Mouse (Mus musculus) heart, postnatal 14 days (tissue): Measurements from ENCODE around the gene Hspa4l. TPM values are rescaled to one million over a fixed set of nuclear protein-coding genes. Genes with fewer than 3 reads are reported as not detected.
"Not testable (repeated sequence)": the region's sequence is repeated elsewhere in the genome, so short reads cannot be mapped to it uniquely, and the experiment has no call there.

Experiments
- DNase-seq, 2 experiments: peaks; one replicate each; pipeline ENCODE4 v3.0.0; 2021 to 2022
- intact Hi-C: fragments of 180-260 bp; cut with DNase I; formaldehyde crosslinking; loops from one replicate; pipeline ENCODE4 v1.15.1; 2025
- total RNA-seq, 2 experiments: library from RNA; stranded (reverse); gene quantifications; 2 replicates each; pipeline ENCODE4 v1.2.3; 2021

The Hspa4l gene
- total RNA-seq, 2 experiments from 2014 or later: 34.7 to 40.4 TPM

GRCm38 (mm10) chr3:40806871-40807270 is 62.6 kb downstream of the Hspa4l start:
- DNase-seq: no peak

GRCm38 (mm10) chr3:40808686-40809085 is 64.4 kb downstream of the Hspa4l start:
- no peak for DNase-seq
- intact Hi-C loops: no loop called here

More at GRCm38 (mm10) chr3:40806871-40807270, 62.6 kb downstream of the Hspa4l start:
- intact Hi-C loops: no loop called here

DNA sequence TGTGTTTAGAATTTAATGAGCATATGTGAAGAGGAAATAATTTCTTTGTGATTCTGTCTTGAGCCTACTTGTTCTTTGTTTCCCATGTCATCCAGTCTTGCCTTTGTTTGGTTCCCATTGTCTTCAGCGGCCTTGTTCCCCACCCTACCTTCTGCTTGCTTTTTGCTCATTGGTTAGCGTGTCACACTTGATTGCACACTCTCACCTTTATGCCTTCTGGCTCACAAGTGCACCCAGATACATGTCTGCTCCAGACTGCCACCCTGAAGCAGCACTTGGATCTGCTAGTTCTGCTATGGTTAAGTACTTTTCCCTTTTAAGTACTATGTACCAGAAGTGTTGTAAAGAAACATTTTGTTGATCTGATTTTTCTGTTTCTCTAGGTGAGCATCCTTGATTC is 65.6 kb downstream of the Hspa4l start:
- no peak for DNase-seq
- intact Hi-C loops: no loop called here

DNA sequence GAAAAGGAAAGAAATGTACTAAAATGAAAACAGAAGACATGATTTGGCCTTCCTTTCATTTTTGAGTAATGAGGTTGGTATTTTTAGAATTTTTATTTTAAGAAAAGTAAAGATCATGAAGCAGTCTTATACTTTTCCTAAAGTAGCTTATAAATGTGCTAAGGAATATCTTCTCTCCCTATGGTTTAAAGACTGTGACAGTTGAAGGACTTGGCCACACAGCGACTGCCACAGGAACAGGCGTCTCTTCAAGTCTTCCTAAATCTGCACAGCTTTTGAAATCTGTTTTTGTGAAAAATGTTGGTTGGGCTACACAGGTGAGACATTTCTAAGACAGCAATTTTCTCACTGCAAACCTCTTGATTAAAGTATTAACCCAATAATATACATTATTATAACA is 69.0 kb downstream of the Hspa4l start:
- no peak for DNase-seq
- intact Hi-C loops: no loop called here

- not testable (repeated sequence) for DNase-seq
- intact Hi-C loops: loop anchor here (5.0 kb wide), 1 partner anchor 47 kb away; no protein-coding TSS in a partner anchor
These were observed 101.2 kb downstream of the Hspa4l start for GRCm38 (mm10) chr3:40845521-40845920.

Other genes with a start within 250 kb of the Hspa4l start
- 10 to 100 TPM; 11.9 to 12.4 TPM for gene Intu, start 213.2 kb upstream of the Hspa4l start, total RNA-seq
- under 1 TPM in 1 of 2 experiments, not detected in 1; 0.39 TPM for gene Slc25a31, start 35.6 kb upstream of the Hspa4l start, total RNA-seq
- 1 to 10 TPM; 3.3 to 7.4 TPM for gene Plk4, start 55.5 kb downstream of the Hspa4l start, total RNA-seq
- 10 to 100 TPM; 14.4 to 17.0 TPM for gene Mfsd8, start 102.4 kb downstream of the Hspa4l start, total RNA-seq
- gene Abhd18, start 102.5 kb downstream of the Hspa4l start, total RNA-seq: 10 to 100 TPM; 65.1 to 65.4 TPM
- not detected for gene 1700034I23Rik, start 158.0 kb downstream of the Hspa4l start, total RNA-seq
- gene Larp1b, start 205.3 kb downstream of the Hspa4l start, total RNA-seq: 10 to 100 TPM; 63.8 to 67.6 TPM